Mouse (Mus musculus) neural tube, embryonic 13.5 days (tissue): ENCODE measurements at regions not wholly inside any gene's neighbourhood (a gene's known extent, or its start where the extent isn't known, plus 50 kb on each side); places are given as distances from the start of the nearest gene placed in this dataset.

Experiments
- ATAC-seq: fragments of 200-750 bp; cut with Nextera tagmentation; 2 replicates; pipeline ENCODE4 v1.8.0; 2017; ENCODE audit warnings: low read depth, mild to moderate bottlenecking, moderate TSS enrichment, moderate library complexity
- H3K27ac ChIP-seq: fragments of 300-500 bp; sonication (generic); replicated peaks from 2 replicates; pipeline ENCODE4 v1.5.1; 2015; ENCODE audit warnings: moderate library complexity, mild to moderate bottlenecking, inconsistent platforms
- H3K27me3 ChIP-seq: fragments of 300-500 bp; sonication (generic); 2 replicates; pipeline ENCODE4 v1.6.1; 2015; ENCODE audit warnings: mild to moderate bottlenecking, inconsistent platforms
- H3K36me3 ChIP-seq: fragments of 300-500 bp; sonication (generic); 2 replicates; pipeline ENCODE4 v1.6.1; 2015; ENCODE audit warnings: mild to moderate bottlenecking, inconsistent platforms
- H3K4me1 ChIP-seq: fragments of 300-500 bp; sonication (generic); replicated peaks from 2 replicates; pipeline ENCODE4 v1.6.1; 2015; ENCODE audit warnings: inconsistent platforms
- H3K4me2 ChIP-seq: fragments of 300-500 bp; sonication (generic); 2 replicates; pipeline ENCODE4 v1.6.1; 2015; ENCODE audit warnings: inconsistent platforms, mild to moderate bottlenecking, moderate library complexity
- H3K4me3 ChIP-seq: fragments of 300-500 bp; sonication (generic); 2 replicates; pipeline ENCODE4 v1.5.1; 2015; ENCODE audit warnings: mild to moderate bottlenecking, inconsistent platforms
- H3K9ac ChIP-seq: fragments of 300-500 bp; sonication (generic); 2 replicates; pipeline ENCODE4 v1.6.1; 2015; ENCODE audit warnings: moderate library complexity, mild to moderate bottlenecking, inconsistent platforms
- H3K9me3 ChIP-seq: fragments of 300-500 bp; sonication (generic); 2 replicates; pipeline ENCODE4 v1.6.1; 2016; ENCODE audit warnings: inconsistent platforms
- WGBS: fragments of 180-500 bp; shearing (Covaris S2); methylation state at CpG from one replicate; pipeline ENCODE4 v1.1.7; 2015; 5-methylcytosine and 5-hydroxymethylcytosine counted together

- H3K27me3 ChIP-seq = no peaks in the 10 kb centered on the region
- H3K36me3 ChIP-seq = no peaks in the 10 kb centered on the region
- 0 out of 2 replicates have a peak, but pooled peaks cover 12% of the 10 kb centered on the region for H3K4me1 ChIP-seq
- H3K9me3 ChIP-seq = no peaks in the 10 kb centered on the region
- ATAC-seq = no peak
- H3K9ac ChIP-seq = no peak overlapping the region
- no peak overlapping the region for H3K4me2 ChIP-seq
- 77% methylated on average over 6 of the region's 6 CpGs for WGBS
- H3K27ac ChIP-seq = no peak overlapping the region
- no peak overlapping the region for H3K4me3 ChIP-seq
Observed at GRCm38 (mm10) chr2:51682177-51682576, 54.9 kb downstream of the Tas2r134 start.

GRCm38 (mm10) chr2:51682745-51683144 lies 55.4 kb downstream of the Tas2r134 start:
- H3K4me2 ChIP-seq = no peak overlapping the region
- H3K36me3 ChIP-seq = no peaks in the 10 kb centered on the region
- no peak overlapping the region for H3K4me3 ChIP-seq
- no peak for ATAC-seq
- no peak overlapping the region for H3K9ac ChIP-seq
- H3K4me1 ChIP-seq = 0 out of 2 replicates have a peak, but pooled peaks cover 12% of the 10 kb centered on the region
- H3K9me3 ChIP-seq = no peaks in the 10 kb centered on the region
- H3K27ac ChIP-seq = no peak overlapping the region
- no peaks in the 10 kb centered on the region for H3K27me3 ChIP-seq
- WGBS = 64% methylated on average over 4 of the region's 4 CpGs

DNA sequence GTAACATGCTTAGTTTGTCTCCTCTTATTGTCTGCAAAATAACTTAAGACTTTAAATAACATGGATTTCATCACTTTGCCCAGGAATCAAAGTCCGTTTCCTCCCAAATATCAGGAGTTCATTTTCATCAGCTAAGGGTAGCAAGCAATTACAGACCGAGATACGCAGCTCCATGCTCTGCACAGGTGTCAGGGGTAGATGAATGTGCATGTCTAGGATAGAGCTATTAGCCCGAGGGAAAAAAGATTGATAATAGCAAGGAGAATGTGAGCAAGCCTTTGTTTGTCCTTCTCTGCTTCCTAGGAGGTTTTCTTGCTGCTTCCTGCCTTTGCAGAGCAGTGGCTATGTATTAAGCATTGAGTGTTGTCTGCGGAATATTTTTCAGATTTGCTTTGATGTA lies 77.8 kb downstream of the Tas2r134 start:
- H3K27me3 ChIP-seq = no peaks in the 10 kb centered on the region
- H3K36me3 ChIP-seq = no peaks in the 10 kb centered on the region
- H3K9me3 ChIP-seq = no peaks in the 10 kb centered on the region
- H3K27ac ChIP-seq = 0 out of 2 replicates have a peak overlapping the region, but pooled peaks have one; percentile 9
- no peak overlapping the region for H3K4me2 ChIP-seq
- H3K9ac ChIP-seq = no peak overlapping the region
- H3K4me3 ChIP-seq = no peak overlapping the region
- peaks cover 7% of the 10 kb centered on the region; the same call in 1 of the 2 replicates for H3K4me1 ChIP-seq
- peak; percentile 56; the same call in 1 of the 2 replicates for ATAC-seq
- WGBS = 42% methylated on average over 5 of the region's 5 CpGs

DNA sequence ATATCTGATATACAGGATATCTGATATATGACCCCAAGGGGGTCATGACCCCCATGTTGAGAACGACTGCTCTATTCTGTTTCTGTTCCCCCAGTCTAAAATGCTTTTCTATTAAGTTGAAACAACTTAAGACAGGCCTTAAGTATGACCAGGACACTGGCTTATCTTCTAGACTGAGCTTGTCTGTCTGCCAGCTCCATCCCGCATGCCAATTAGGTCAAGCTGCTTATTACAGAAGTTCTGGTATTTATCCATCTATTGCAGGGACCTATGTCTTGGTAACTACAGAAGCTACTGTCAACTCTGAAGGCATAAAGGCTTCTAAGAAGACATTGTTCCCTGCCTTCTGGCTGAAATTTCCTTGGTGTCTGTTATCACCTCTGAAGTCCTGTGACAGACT lies 81.4 kb downstream of the Tas2r134 start:
- Histone ChIP-seq H3K27ac (no peak overlapping the region), H3K36me3 (no peaks in the 10 kb centered on the region), H3K4me2 (no peak overlapping the region), H3K9me3 (no peaks in the 10 kb centered on the region), H3K9ac (no peak overlapping the region), H3K27me3 (no peaks in the 10 kb centered on the region), H3K4me3 (no peak overlapping the region), H3K4me1 (peaks cover 7% of the 10 kb centered on the region; the same call in 1 of the 2 replicates)
- no peak for ATAC-seq
- WGBS = 81% methylated on average over 2 of the region's 2 CpGs

- H3K4me1 ChIP-seq = no peaks in the 10 kb centered on the region
- no peaks in the 10 kb centered on the region for H3K9me3 ChIP-seq
- ATAC-seq = no peak
- no peaks in the 10 kb centered on the region for H3K27me3 ChIP-seq
- no peaks in the 10 kb centered on the region for H3K36me3 ChIP-seq
- no peak overlapping the region for H3K4me3 ChIP-seq
- H3K4me2 ChIP-seq = no peak overlapping the region
- H3K27ac ChIP-seq = no peak overlapping the region
- H3K9ac ChIP-seq = no peak overlapping the region
- 95% methylated on average over 7 of the region's 7 CpGs for WGBS
Observed at GRCm38 (mm10) chr2:51712611-51713010, 85.3 kb downstream of the Tas2r134 start.

GRCm38 (mm10) chr2:51730805-51731204 lies 103.5 kb downstream of the Tas2r134 start:
- H3K36me3 ChIP-seq = no peaks in the 10 kb centered on the region
- H3K27ac ChIP-seq = no peak overlapping the region
- no peak for ATAC-seq

GRCm38 (mm10) chr2:51731703-51732102 lies 104.4 kb downstream of the Tas2r134 start:
- no peaks in the 10 kb centered on the region for H3K27me3 ChIP-seq
- H3K4me2 ChIP-seq = no peak overlapping the region

More at GRCm38 (mm10) chr2:51730805-51731204, 103.5 kb downstream of the Tas2r134 start:
- Histone ChIP-seq H3K4me3 (no peak overlapping the region), H3K4me2 (no peak overlapping the region), H3K9me3 (no peaks in the 10 kb centered on the region), H3K9ac (no peak overlapping the region), H3K4me1 (0 out of 2 replicates have a peak, but pooled peaks cover 3% of the 10 kb centered on the region), H3K27me3 (no peaks in the 10 kb centered on the region)
- 62% methylated on average over 3 of the region's 3 CpGs for WGBS

GRCm38 (mm10) chr2:51732355-51732754 lies 105.0 kb downstream of the Tas2r134 start:
- no peak overlapping the region for H3K9ac ChIP-seq
- H3K4me3 ChIP-seq = no peak overlapping the region
- WGBS = 50% methylated on average over 2 of the region's 2 CpGs
- 0 out of 2 replicates have a peak, but pooled peaks cover 3% of the 10 kb centered on the region for H3K4me1 ChIP-seq
- H3K27ac ChIP-seq = no peak overlapping the region
- no peaks in the 10 kb centered on the region for H3K9me3 ChIP-seq
- no peak for ATAC-seq
- no peak overlapping the region for H3K4me2 ChIP-seq
- no peaks in the 10 kb centered on the region for H3K27me3 ChIP-seq
- no peaks in the 10 kb centered on the region for H3K36me3 ChIP-seq

More at GRCm38 (mm10) chr2:51731703-51732102, 104.4 kb downstream of the Tas2r134 start:
- no peak overlapping the region for H3K9ac ChIP-seq
- H3K9me3 ChIP-seq = no peaks in the 10 kb centered on the region
- no peaks in the 10 kb centered on the region for H3K36me3 ChIP-seq
- H3K27ac ChIP-seq = no peak overlapping the region
- no peak for ATAC-seq
- no peak overlapping the region for H3K4me3 ChIP-seq
- 40% methylated on average over 4 of the region's 4 CpGs for WGBS
- 0 out of 2 replicates have a peak, but pooled peaks cover 3% of the 10 kb centered on the region for H3K4me1 ChIP-seq

GRCm38 (mm10) chr2:51733218-51733617 lies 105.9 kb downstream of the Tas2r134 start:
- no peak overlapping the region for H3K4me2 ChIP-seq
- no peak overlapping the region for H3K4me3 ChIP-seq
- no peaks in the 10 kb centered on the region for H3K9me3 ChIP-seq
- H3K36me3 ChIP-seq = no peaks in the 10 kb centered on the region
- H3K4me1 ChIP-seq = 0 out of 2 replicates have a peak, but pooled peaks cover 3% of the 10 kb centered on the region
- 51% methylated on average over 3 of the region's 3 CpGs for WGBS
- no peaks in the 10 kb centered on the region for H3K27me3 ChIP-seq
- H3K27ac ChIP-seq = no peak overlapping the region
- H3K9ac ChIP-seq = no peak overlapping the region
- ATAC-seq = no peak

- 72% methylated on average over 4 of the region's 4 CpGs for WGBS
- Histone ChIP-seq H3K4me2 (no peak overlapping the region), H3K4me3 (no peak overlapping the region), H3K36me3 (no peaks in the 10 kb centered on the region), H3K27ac (no peak overlapping the region), H3K4me1 (0 out of 2 replicates have a peak, but pooled peaks cover 3% of the 10 kb centered on the region), H3K9ac (no peak overlapping the region), H3K9me3 (no peaks in the 10 kb centered on the region), H3K27me3 (no peaks in the 10 kb centered on the region)
- ATAC-seq = no peak
Observed at GRCm38 (mm10) chr2:51736452-51736851, 109.1 kb downstream of the Tas2r134 start.

- no peaks in the 10 kb centered on the region for H3K27me3 ChIP-seq
- no peak overlapping the region for H3K4me3 ChIP-seq
- peak; percentile 72; the same call in 1 of the 2 replicates for ATAC-seq
- no peaks in the 10 kb centered on the region for H3K9me3 ChIP-seq
- 22% methylated on average over 7 of the region's 7 CpGs for WGBS
- peaks cover 24% of the 10 kb centered on the region for H3K4me1 ChIP-seq
- peak overlapping the region; percentile 25; the same call in 1 of the 2 replicates for H3K27ac ChIP-seq
- no peaks in the 10 kb centered on the region for H3K36me3 ChIP-seq
- no peak overlapping the region for H3K9ac ChIP-seq
- H3K4me2 ChIP-seq = no peak overlapping the region
Observed at GRCm38 (mm10) chr2:51747675-51748319, 120.5 kb downstream of the Tas2r134 start.

DNA sequence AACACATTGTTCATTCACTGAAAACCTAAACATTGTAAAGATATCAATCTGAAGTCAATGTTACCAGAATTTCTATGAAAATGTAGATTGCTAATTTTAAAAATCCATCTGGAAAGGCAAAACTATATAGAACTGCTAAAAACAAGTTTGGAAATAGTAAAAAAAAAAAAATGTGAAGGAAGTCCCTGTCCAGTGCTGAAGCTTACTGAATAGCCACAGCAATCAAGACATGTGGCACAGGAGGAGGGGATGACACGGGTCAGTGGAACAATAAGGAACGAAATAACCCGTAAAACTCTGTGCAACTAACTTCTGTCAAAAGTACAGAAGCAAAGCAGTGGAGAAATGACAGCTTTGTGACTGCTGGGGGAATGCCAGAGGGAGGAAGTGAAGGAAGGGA lies 121.9 kb downstream of the Tas2r134 start:
- ATAC-seq = no peak
- Histone ChIP-seq H3K4me1 (peaks cover 38% of the 10 kb centered on the region), H3K9me3 (no peaks in the 10 kb centered on the region), H3K4me2 (no peak overlapping the region), H3K4me3 (no peak overlapping the region), H3K9ac (no peak overlapping the region), H3K36me3 (no peaks in the 10 kb centered on the region), H3K27me3 (no peaks in the 10 kb centered on the region), H3K27ac (no peak overlapping the region)
- WGBS = 22% methylated on average over 3 of the region's 3 CpGs
